Mouse (Mus musculus): ENCODE data around the gene Hmgn3. TPM values are rescaled to one million over a fixed set of nuclear protein-coding genes. Genes with fewer than 3 reads are reported as not detected.

Hmgn3 gene
- polyA plus RNA-seq, 2 experiments = 163 to 204 TPM

GRCm38 (mm10) chr9:83111117-83111686 is 35.3 kb downstream of the Hmgn3 start:
- Histone ChIP-seq H3K4me3 (replicated peaks; ENCODE audit: low read length) (no peak overlapping the region), H3K4me1 (ENCODE audit: control insufficient read depth, insufficient read depth, low read length) (peaks cover 10% of the 10 kb centered on the region), H3K27me3 (ENCODE audit: control insufficient read depth, insufficient read depth, low read length) (no peaks in the 10 kb centered on the region), H3K27ac (replicated peaks; ENCODE audit: low read depth, low read length) (no peak overlapping the region), H3K9ac (ENCODE audit: low read depth, low read length, severe bottlenecking) (no peak overlapping the region), H3K4me2 (replicated peaks; ENCODE audit: low read depth, low read length, severe bottlenecking) (no peak overlapping the region), H3K36me3 (ENCODE audit: control insufficient read depth, insufficient read depth, low read length) (peaks cover 13% of the 10 kb centered on the region), H3K9me3 (ENCODE audit: control insufficient read depth, low read length) (no peaks in the 10 kb centered on the region)
- ATAC-seq (ENCODE audit: low FRiP score, low read depth) = no peak
- WGBS = 74% methylated on average over 9 of the region's 9 CpGs
- DNase-seq (ENCODE audit: low spot score) = no peak
- no peak for TF ChIP-seq POLR2A (IDR thresholded peaks at IDR 0.05; ENCODE audit: borderline replicate concordance, extremely low read depth, insufficient read depth, insufficient read length)

- Histone ChIP-seq H3K27ac (replicated peaks; ENCODE audit: low read depth, low read length) (no peak overlapping the region), H3K9ac (ENCODE audit: low read depth, low read length, severe bottlenecking) (no peak overlapping the region), H3K27me3 (ENCODE audit: control insufficient read depth, insufficient read depth, low read length) (no peaks in the 10 kb centered on the region), H3K9me3 (ENCODE audit: control insufficient read depth, low read length) (no peaks in the 10 kb centered on the region), H3K4me2 (replicated peaks; ENCODE audit: low read depth, low read length, severe bottlenecking) (no peak overlapping the region), H3K36me3 (ENCODE audit: control insufficient read depth, insufficient read depth, low read length) (peaks cover 13% of the 10 kb centered on the region), H3K4me1 (ENCODE audit: control insufficient read depth, insufficient read depth, low read length) (peaks cover 10% of the 10 kb centered on the region), H3K4me3 (replicated peaks; ENCODE audit: low read length) (no peak overlapping the region)
- ATAC-seq (ENCODE audit: low FRiP score, low read depth) (no peak), DNase-seq (ENCODE audit: low spot score) (no peak)
- WGBS = 90% methylated on average over 9 of the region's 9 CpGs
- no peak for TF ChIP-seq POLR2A (IDR thresholded peaks at IDR 0.05; ENCODE audit: borderline replicate concordance, extremely low read depth, insufficient read depth, insufficient read length)
Observed at GRCm38 (mm10) chr9:83110406-83111116, 35.9 kb downstream of the Hmgn3 start.

- Histone ChIP-seq H3K4me1 (ENCODE audit: control insufficient read depth, insufficient read depth, low read length) (peaks cover 10% of the 10 kb centered on the region), H3K36me3 (ENCODE audit: control insufficient read depth, insufficient read depth, low read length) (peaks cover 13% of the 10 kb centered on the region), H3K4me2 (replicated peaks; ENCODE audit: low read depth, low read length, severe bottlenecking) (no peak overlapping the region), H3K4me3 (replicated peaks; ENCODE audit: low read length) (no peak overlapping the region), H3K9me3 (ENCODE audit: control insufficient read depth, low read length) (no peaks in the 10 kb centered on the region), H3K27me3 (ENCODE audit: control insufficient read depth, insufficient read depth, low read length) (no peaks in the 10 kb centered on the region), H3K9ac (ENCODE audit: low read depth, low read length, severe bottlenecking) (no peak overlapping the region), H3K27ac (replicated peaks; ENCODE audit: low read depth, low read length) (no peak overlapping the region)
- no peak for DNase-seq (ENCODE audit: low spot score)
- ATAC-seq (ENCODE audit: low FRiP score, low read depth) = no peak
- TF ChIP-seq POLR2A (IDR thresholded peaks at IDR 0.05; ENCODE audit: borderline replicate concordance, extremely low read depth, insufficient read depth, insufficient read length) = no peak
- 84% methylated on average over 6 of the region's 6 CpGs for WGBS
Observed at GRCm38 (mm10) chr9:83109705-83110104, 36.8 kb downstream of the Hmgn3 start.

- no peak for TF ChIP-seq POLR2A (IDR thresholded peaks at IDR 0.05; ENCODE audit: borderline replicate concordance, extremely low read depth, insufficient read depth, insufficient read length)
- Histone ChIP-seq H3K27ac (replicated peaks; ENCODE audit: low read depth, low read length) (no peak overlapping the region), H3K36me3 (ENCODE audit: control insufficient read depth, insufficient read depth, low read length) (peaks cover 13% of the 10 kb centered on the region), H3K4me1 (ENCODE audit: control insufficient read depth, insufficient read depth, low read length) (peaks cover 10% of the 10 kb centered on the region), H3K9me3 (ENCODE audit: control insufficient read depth, low read length) (no peaks in the 10 kb centered on the region), H3K27me3 (ENCODE audit: control insufficient read depth, insufficient read depth, low read length) (no peaks in the 10 kb centered on the region), H3K9ac (ENCODE audit: low read depth, low read length, severe bottlenecking) (no peak overlapping the region), H3K4me2 (replicated peaks; ENCODE audit: low read depth, low read length, severe bottlenecking) (no peak overlapping the region), H3K4me3 (replicated peaks; ENCODE audit: low read length) (no peak overlapping the region)
- WGBS = 52% methylated on average over 3 of the region's 3 CpGs
- no peak for ATAC-seq (ENCODE audit: low FRiP score, low read depth)
- no peak for DNase-seq (ENCODE audit: low spot score)
Observed at GRCm38 (mm10) chr9:83108821-83109220, 37.7 kb downstream of the Hmgn3 start.

GRCm38 (mm10) chr9:83103785-83104184 is 42.7 kb downstream of the Hmgn3 start:
- no peak overlapping the region for H3K4me3 ChIP-seq (replicated peaks; ENCODE audit: low read length)
- 85% methylated on average over 3 of the region's 3 CpGs for WGBS

More at GRCm38 (mm10) chr9:83103785-83104184, 42.7 kb downstream of the Hmgn3 start:
- no peaks in the 10 kb centered on the region for H3K9me3 ChIP-seq (ENCODE audit: control insufficient read depth, low read length)
- peaks cover 4% of the 10 kb centered on the region; the same call in 1 of the 2 replicates for H3K4me1 ChIP-seq (ENCODE audit: control insufficient read depth, insufficient read depth, low read length)
- no peak overlapping the region for H3K4me2 ChIP-seq (replicated peaks; ENCODE audit: low read depth, low read length, severe bottlenecking)
- H3K27ac ChIP-seq (replicated peaks; ENCODE audit: low read depth, low read length) = no peak overlapping the region
- H3K27me3 ChIP-seq (ENCODE audit: control insufficient read depth, insufficient read depth, low read length) = no peaks in the 10 kb centered on the region
- ATAC-seq (ENCODE audit: low FRiP score, low read depth) (no peak), DNase-seq (ENCODE audit: low spot score) (no peak)
- no peak overlapping the region for H3K9ac ChIP-seq (ENCODE audit: low read depth, low read length, severe bottlenecking)
- no peak for TF ChIP-seq POLR2A (IDR thresholded peaks at IDR 0.05; ENCODE audit: borderline replicate concordance, extremely low read depth, insufficient read depth, insufficient read length)
- no peaks in the 10 kb centered on the region for H3K36me3 ChIP-seq (ENCODE audit: control insufficient read depth, insufficient read depth, low read length)

All from limb, embryonic 14.5 days (tissue).